Mouse (Mus musculus): ENCODE measurements around the gene Med13l.

- no peak for TF ChIP-seq GABPA (IDR thresholded peaks at IDR 0.05; ENCODE audit: insufficient replicate concordance, low read depth, low read length)
- no peak for TF ChIP-seq TBP (conservative IDR thresholded peaks at IDR 0.05; ENCODE audit: low read depth, low read length)
- no peak for TF ChIP-seq USF1 (IDR thresholded peaks at IDR 0.05; ENCODE audit: low read depth, low read length)
These were observed 45.6 kb upstream of the Med13l start for GRCm38 (mm10) chr5:118514842-118515241.
